Comparison of ENCODE assay signal across 14 mouse cellular contexts in the genomic region with DNA sequence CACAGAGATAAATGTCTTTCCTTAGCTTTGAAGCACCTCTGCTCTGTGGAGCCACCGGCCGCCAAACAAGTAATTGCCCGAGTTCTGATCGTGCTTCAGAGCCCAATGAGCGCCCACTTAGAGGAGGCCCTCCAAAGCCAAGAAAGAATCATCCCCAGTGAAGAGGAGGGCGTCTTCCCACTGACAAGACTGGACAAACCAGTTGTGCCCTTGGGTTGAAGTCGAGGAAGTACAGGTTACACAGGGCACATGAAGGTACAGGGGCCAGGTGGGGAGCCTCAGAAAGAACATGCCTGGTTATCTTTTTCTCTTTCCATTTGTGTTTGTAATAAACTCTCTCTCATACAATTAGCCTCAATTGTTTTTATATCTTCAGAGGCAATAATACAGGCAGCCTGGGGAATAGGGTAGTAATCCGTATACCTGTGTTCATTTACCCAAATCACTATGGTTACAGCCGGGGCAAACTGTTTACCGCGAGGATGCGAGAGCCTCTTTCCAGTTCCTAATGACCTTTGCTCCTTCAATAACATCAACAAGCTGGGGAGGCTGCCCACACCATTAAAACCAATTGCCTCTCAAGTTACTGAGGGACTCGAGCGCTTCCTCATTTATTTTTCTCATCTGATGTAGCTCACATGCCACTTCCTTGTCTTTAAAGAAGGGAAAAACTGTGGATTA.
DNase-seq lines count a peak whose midpoint lies in the region; ATAC-seq lines count a peak whose summit lies in the region.
"Had no signal": no experiment of that assay in that cellular context is flagged by ENCODE, and none has a peak within 500 bp of the region (broad histone marks: within the 10 kb centered on the region; RNA-seq: fewer than 3 reads in every experiment).

No protein-coding gene starts in this region.

- no peak overlapping the region for H3K4me3 ChIP-seq in forebrain, embryonic 11.5 days (ENCODE audit: low read depth, low read length)
- no peak overlapping the region for H3K4me3 ChIP-seq in forebrain, embryonic 15.5 days
- no peak overlapping the region for H3K4me3 ChIP-seq in neural tube, embryonic 13.5 days
- H3K4me3 ChIP-seq in limb, embryonic 10.5 days: 0 out of 2 replicates have a peak overlapping the region, but pooled peaks have one; percentile 5
- H3K4me3 ChIP-seq in neural tube, embryonic 15.5 days (replicated peaks): no peak overlapping the region
- H3K4me3 ChIP-seq: heart, embryonic 12.5 days; liver, embryonic 13.5 days had no signal

- H3K9ac ChIP-seq in forebrain, embryonic 11.5 days (ENCODE audit: low read length): no peak overlapping the region
- H3K9ac ChIP-seq in forebrain, embryonic 15.5 days (replicated peaks): no peak overlapping the region
- no peak overlapping the region for H3K9ac ChIP-seq in neural tube, embryonic 13.5 days
- no peak overlapping the region for H3K9ac ChIP-seq in neural tube, embryonic 15.5 days (replicated peaks)
- H3K9ac ChIP-seq: heart, embryonic 12.5 days; liver, embryonic 13.5 days had no signal

- 0 out of 2 replicates have a peak, but pooled peaks have one; percentile 42 for ATAC-seq in forebrain, embryonic 11.5 days (replicated peaks; ENCODE audit: low FRiP score)
- ATAC-seq in forebrain, embryonic 15.5 days (replicated peaks): no peak
- peak; percentile 61; the same call in 1 of the 2 replicates for ATAC-seq in neural tube, embryonic 13.5 days (ENCODE audit: low read depth)
- ATAC-seq in neural tube, embryonic 15.5 days (ENCODE audit: low FRiP score): peak; percentile 73

- no peak overlapping the region for H3K4me2 ChIP-seq in forebrain, embryonic 11.5 days (ENCODE audit: low read depth, low read length, severe bottlenecking)
- H3K4me2 ChIP-seq in forebrain, embryonic 15.5 days (replicated peaks): no peak overlapping the region
- H3K4me2 ChIP-seq in neural tube, embryonic 13.5 days: 0 out of 2 replicates have a peak overlapping the region, but pooled peaks have one; percentile 4
- H3K4me2 ChIP-seq in neural tube, embryonic 15.5 days: 0 out of 2 replicates have a peak overlapping the region, but pooled peaks have one; percentile 7
- H3K4me2 ChIP-seq: heart, embryonic 12.5 days; liver, embryonic 13.5 days had no signal

- peaks cover 11% of the 10 kb centered on the region for H3K4me1 ChIP-seq in forebrain, embryonic 11.5 days (replicated peaks; ENCODE audit: control insufficient read depth, insufficient read depth, low read length)
- peaks cover 17% of the 10 kb centered on the region for H3K4me1 ChIP-seq in forebrain, embryonic 15.5 days
- H3K4me1 ChIP-seq in neural tube, embryonic 13.5 days (replicated peaks): peaks cover 32% of the 10 kb centered on the region
- peaks cover 61% of the 10 kb centered on the region for H3K4me1 ChIP-seq in limb, embryonic 10.5 days
- peaks cover 18% of the 10 kb centered on the region for H3K4me1 ChIP-seq in neural tube, embryonic 15.5 days
- H3K4me1 ChIP-seq: heart, embryonic 12.5 days; liver, embryonic 13.5 days had no signal

- H3K36me3 ChIP-seq in forebrain, embryonic 11.5 days (ENCODE audit: control insufficient read depth, insufficient read depth, low read length): no peaks in the 10 kb centered on the region
- no peaks in the 10 kb centered on the region for H3K36me3 ChIP-seq in forebrain, embryonic 15.5 days
- no peaks in the 10 kb centered on the region for H3K36me3 ChIP-seq in neural tube, embryonic 13.5 days
- H3K36me3 ChIP-seq in limb, embryonic 10.5 days: no peaks in the 10 kb centered on the region
- H3K36me3 ChIP-seq in neural tube, embryonic 15.5 days: no peaks in the 10 kb centered on the region
- H3K36me3 ChIP-seq: heart, embryonic 12.5 days; liver, embryonic 13.5 days had no signal

- DNase-seq in forebrain, embryonic 11.5 days (ENCODE audit: low spot score): peak; percentile 52
- DNase-seq in neural tube, embryonic 10.5 days (ENCODE audit: extremely low spot score, low spot score): no peak
- DNase-seq in limb, embryonic 10.5 days (ENCODE audit: low spot score): peak; percentile 50
- no peak for DNase-seq in cerebellum, postnatal 25 days
- DNase-seq in left cerebral cortex, adult 18-20 months (ENCODE audit: low spot score in 2 of 2): no peak
- DNase-seq: adrenal gland, postnatal 36 days; cerebellum, adult 11-12 months; kidney, adult 11 months; liver, embryonic 13.5 days; thymus, adult 18-20 months had no signal

- H3K9me3 ChIP-seq in forebrain, embryonic 11.5 days (ENCODE audit: control insufficient read depth, low read length): no peaks in the 10 kb centered on the region
- no peaks in the 10 kb centered on the region for H3K9me3 ChIP-seq in forebrain, embryonic 15.5 days
- no peaks in the 10 kb centered on the region for H3K9me3 ChIP-seq in neural tube, embryonic 13.5 days
- no peaks in the 10 kb centered on the region for H3K9me3 ChIP-seq in limb, embryonic 10.5 days (replicated peaks)
- no peaks in the 10 kb centered on the region for H3K9me3 ChIP-seq in neural tube, embryonic 15.5 days (replicated peaks)
- H3K9me3 ChIP-seq: heart, embryonic 12.5 days; liver, embryonic 13.5 days had no signal

- 0 out of 2 replicates have a peak overlapping the region, but pooled peaks have one; percentile 21 for H3K27ac ChIP-seq in forebrain, embryonic 11.5 days (ENCODE audit: low read depth, low read length)
- H3K27ac ChIP-seq in forebrain, embryonic 15.5 days (replicated peaks): no peak overlapping the region; the same call in 1 of the 2 replicates
- H3K27ac ChIP-seq in neural tube, embryonic 13.5 days (replicated peaks): peak overlapping the region; percentile 85
- H3K27ac ChIP-seq in limb, embryonic 10.5 days: peak overlapping the region; percentile 81
- H3K27ac ChIP-seq in neural tube, embryonic 15.5 days (replicated peaks): peak overlapping the region; percentile 76
- H3K27ac ChIP-seq: liver, embryonic 13.5 days had no signal

- H3K27me3 ChIP-seq in forebrain, embryonic 11.5 days (ENCODE audit: control insufficient read depth, insufficient read depth, low read length): peaks cover 20% of the 10 kb centered on the region
- peaks cover 23% of the 10 kb centered on the region; the same call in 1 of the 2 replicates for H3K27me3 ChIP-seq in forebrain, embryonic 15.5 days
- no peaks in the 10 kb centered on the region for H3K27me3 ChIP-seq in neural tube, embryonic 13.5 days
- H3K27me3 ChIP-seq in limb, embryonic 10.5 days (ENCODE audit: low read depth, poor library complexity, severe bottlenecking): peaks cover 13% of the 10 kb centered on the region
- H3K27me3 ChIP-seq in neural tube, embryonic 15.5 days (replicated peaks): 0 out of 2 replicates have a peak, but pooled peaks cover 4% of the 10 kb centered on the region
- H3K27me3 ChIP-seq: liver, embryonic 13.5 days had no signal

- 26% methylated on average over 14 of the region's 14 CpGs for WGBS in forebrain, embryonic 11.5 days
- WGBS in forebrain, embryonic 15.5 days: 17% methylated on average over 14 of the region's 14 CpGs
- 28% methylated on average over 14 of the region's 14 CpGs for WGBS in neural tube, embryonic 13.5 days
- 18% methylated on average over 14 of the region's 14 CpGs for WGBS in limb, embryonic 10.5 days
- WGBS in neural tube, embryonic 15.5 days: 21% methylated on average over 14 of the region's 14 CpGs

Comparison
In these comparisons a context has a peak if more than half of its experiments do, and no peak if none do; other contexts are left out.
1. DNase-seq: peak in forebrain, embryonic 11.5 days (single experiment) and limb, embryonic 10.5 days (single experiment); none in neural tube, embryonic 10.5 days (single experiment), cerebellum, postnatal 25 days (0 of 2) and left cerebral cortex, adult 18-20 months (0 of 2).
2. H3K4me2 ChIP-seq: peak in neural tube, embryonic 13.5 days (single experiment) and neural tube, embryonic 15.5 days (single experiment); none in forebrain, embryonic 11.5 days (single experiment) and forebrain, embryonic 15.5 days (single experiment).